Mouse (Mus musculus): ENCODE measurements at regions not wholly inside any gene's neighbourhood (a gene's known extent, or its start where the extent isn't known, plus 50 kb on each side); places are given as distances from the start of the nearest gene placed in this dataset.

GRCm38 (mm10) chr14:112719513-112719912, 594.9 kb upstream of the Tpm3-rs7 start:
- Histone ChIP-seq H3K79me2 (ENCODE audit: control insufficient read depth, insufficient read depth, low read length, poor library complexity) (no peaks in the 10 kb centered on the region), H3K27ac (ENCODE audit: control insufficient read depth, low read depth, low read length) (no peak overlapping the region), H3K9me3 (replicated peaks; ENCODE audit: insufficient read depth, low read length) (no peaks in the 10 kb centered on the region), H3K4me3 (ENCODE audit: control insufficient read depth in 1 of 2, insufficient read depth in 1 of 2, low read depth in 2 of 2, low read length in 2 of 2) (no peak overlapping the region), H3K4me1 (ENCODE audit: control insufficient read depth in 1 of 2, insufficient read depth in 2 of 2, low read length in 2 of 2) (no peaks in the 10 kb centered on the region), H3K27me3 (ENCODE audit: control insufficient read depth in 1 of 2, insufficient read depth in 2 of 2, low read length in 2 of 2) (no peaks in the 10 kb centered on the region), H3K36me3 (ENCODE audit: control insufficient read depth in 1 of 2, insufficient read depth in 2 of 2, low read length in 2 of 2) (no peaks in the 10 kb centered on the region), H3K9ac (ENCODE audit: control insufficient read depth, low read depth, low read length, poor library complexity, severe bottlenecking) (no peak overlapping the region)
- no peak for TF ChIP-seq BHLHE40 (IDR thresholded peaks at IDR 0.05; ENCODE audit: borderline replicate concordance, low read depth, low read length)
- TF ChIP-seq USF2 (IDR thresholded peaks at IDR 0.05; ENCODE audit: borderline replicate concordance in 1 of 2, insufficient read depth in 1 of 2, low read depth in 1 of 2, low read length in 2 of 2) = no peak
- TF ChIP-seq USF1 (IDR thresholded peaks at IDR 0.05; ENCODE audit: low read depth, low read length) = no peak
- TF ChIP-seq TCF12 (IDR thresholded peaks at IDR 0.05; ENCODE audit: low read depth, low read length) = no peak
- no peak for TF ChIP-seq POLR2AphosphoS5 (IDR thresholded peaks at IDR 0.05; ENCODE audit: borderline replicate concordance, low read depth, low read length)
- DNase-seq (ENCODE audit: low read depth, low spot score) = no peak

Data from MEL (cell line).